Mouse (Mus musculus) heart, postnatal 14 days (tissue): ENCODE data around the gene Kat6b. TPM values are rescaled to one million over a fixed set of nuclear protein-coding genes. Genes with fewer than 3 reads are reported as not detected.
A peak's percentile ranks its signal among the peaks of the same experiment; 100 is the strongest.
"Not testable (repeated sequence)": the region's sequence is repeated elsewhere in the genome, so short reads cannot be mapped to it uniquely, and the experiment has no call there.

Source experiments
- DNase-seq, 2 experiments: peaks; one replicate each; pipeline ENCODE4 v3.0.0; 2021 to 2022
- intact Hi-C: fragments of 180-260 bp; cut with DNase I; formaldehyde crosslinking; loops from one replicate; pipeline ENCODE4 v1.15.1; 2025
- total RNA-seq, 2 experiments: library from RNA; stranded (reverse); gene quantifications; 2 replicates each; pipeline ENCODE4 v1.2.3; 2021

Kat6b gene
- total RNA-seq, 2 experiments from 2014 or later = 33.5 to 38.4 TPM

GRCm38 (mm10) chr14:21480191-21480590 lies 1.0 kb upstream of the Kat6b start:
- DNase-seq = no peak
- intact Hi-C loops = no loop called here

DNA sequence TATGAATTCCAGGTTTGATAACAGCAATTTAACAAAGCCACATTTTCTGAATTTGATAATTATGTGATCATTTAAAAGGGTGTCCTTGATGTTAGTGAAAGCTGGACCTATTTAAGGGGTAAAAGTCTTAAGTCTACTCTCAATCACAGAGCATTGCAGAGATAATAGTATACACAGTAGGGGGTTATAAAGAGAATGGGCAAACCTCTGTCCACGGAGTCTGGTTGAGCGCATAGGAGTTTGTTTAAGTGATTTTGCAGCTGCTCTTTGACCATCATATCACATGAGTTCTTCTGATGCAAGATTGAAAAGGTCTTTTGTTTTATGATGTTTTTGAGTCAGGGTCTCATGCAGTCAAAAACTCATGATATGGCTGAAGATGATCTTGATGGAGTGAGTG lies 3.0 kb downstream of the Kat6b start:
- intact Hi-C loops = no loop called here
- no peak for DNase-seq

DNA sequence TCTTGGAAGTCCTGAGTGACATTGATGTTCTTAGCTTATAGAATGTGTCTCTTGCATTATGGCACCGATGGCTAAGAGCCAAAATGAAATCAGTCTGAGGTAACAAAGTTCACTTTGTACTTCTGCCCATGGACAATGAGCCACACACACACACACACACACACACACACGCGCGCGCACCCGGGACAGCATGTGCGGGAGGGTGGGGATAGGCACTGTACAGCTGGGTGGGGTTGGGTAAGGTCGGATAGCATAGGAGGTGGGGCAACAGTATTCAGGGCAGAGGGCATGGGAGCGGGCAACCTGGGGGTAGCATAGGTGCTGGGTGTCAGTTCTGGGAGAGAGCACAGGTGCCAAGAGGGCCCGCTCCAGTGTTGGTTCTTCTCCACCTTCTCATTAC lies 3.5 kb downstream of the Kat6b start:
- intact Hi-C loops = no loop called here
- no peak for DNase-seq

DNA sequence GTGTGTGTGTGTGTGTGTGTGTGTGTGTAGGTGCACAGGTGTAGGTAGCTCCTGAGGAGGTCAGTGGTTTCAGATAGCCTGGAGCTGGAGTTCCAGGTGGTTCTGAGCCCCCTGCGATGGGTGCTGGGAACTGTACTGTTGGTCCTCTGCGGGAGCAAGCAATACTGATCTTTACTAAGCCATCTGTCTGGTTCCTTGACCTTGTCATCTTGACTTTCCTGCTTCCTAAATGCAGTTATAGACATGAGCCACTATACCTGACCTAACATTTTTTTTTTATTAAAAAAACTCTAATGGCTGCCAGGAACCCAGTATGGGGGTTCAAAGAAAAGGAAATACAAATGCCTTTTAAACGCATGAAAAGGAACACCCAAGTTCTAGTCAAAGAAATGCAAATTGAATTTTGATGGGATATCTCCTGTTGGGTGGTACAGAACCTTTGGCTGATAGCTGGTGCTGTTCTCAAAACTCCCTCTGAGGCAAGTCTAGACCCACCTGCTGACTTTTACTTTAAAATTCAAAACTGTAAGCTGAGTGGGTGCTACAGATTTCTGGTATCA lies 4.8 kb downstream of the Kat6b start:
- intact Hi-C loops = no loop called here
- DNase-seq = no peak

DNA sequence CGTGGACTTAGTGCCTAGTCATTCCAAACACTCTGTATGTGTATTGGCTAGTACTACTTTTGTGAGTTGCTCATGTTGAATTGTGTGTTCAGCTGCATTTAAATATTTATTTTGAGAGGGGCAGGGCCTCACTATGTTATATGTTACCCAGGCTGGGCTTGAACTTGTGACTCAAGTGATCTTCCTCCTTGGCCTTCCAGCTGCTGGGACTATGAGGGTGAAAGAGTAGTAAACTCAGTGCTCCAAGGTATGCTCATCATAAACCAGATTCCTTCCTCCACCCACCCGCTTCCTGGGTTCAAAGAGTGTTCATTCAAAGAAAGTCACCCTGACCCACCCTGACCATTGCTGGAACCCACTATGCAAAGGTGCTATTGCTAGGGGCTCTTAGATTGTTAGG lies 5.9 kb downstream of the Kat6b start:
- DNase-seq, intact Hi-C loops: not testable (repeated sequence)

GRCm38 (mm10) chr14:21488426-21489115 lies 7.3 kb downstream of the Kat6b start:
- intact Hi-C loops, DNase-seq: not testable (repeated sequence)

GRCm38 (mm10) chr14:21489116-21489485 lies 7.9 kb downstream of the Kat6b start:
- DNase-seq = no peak
- intact Hi-C loops = no loop called here

DNA sequence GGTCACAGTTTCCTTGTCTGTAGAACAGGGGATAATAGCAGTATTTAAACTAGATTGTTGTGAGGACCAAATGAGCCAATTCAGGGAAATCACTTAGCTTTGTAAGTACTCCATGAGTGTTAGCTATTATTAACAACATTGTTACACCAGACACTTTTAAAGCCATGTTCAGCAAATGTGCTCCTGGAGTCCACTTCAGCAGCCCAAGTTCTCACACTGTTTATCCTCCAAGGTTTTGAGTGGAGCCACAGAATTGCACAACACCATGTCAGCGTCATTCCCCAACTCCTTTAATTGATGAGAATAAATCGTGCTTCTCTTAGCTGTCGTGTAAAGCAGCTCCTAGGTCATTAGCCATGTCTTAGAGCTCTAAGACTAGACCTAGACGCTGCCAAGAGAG lies 8.9 kb downstream of the Kat6b start:
- DNase-seq = no peak
- intact Hi-C loops = loop anchor here (10.0 kb wide), 1 partner anchor 255 kb away; no protein-coding TSS in a partner anchor

DNA sequence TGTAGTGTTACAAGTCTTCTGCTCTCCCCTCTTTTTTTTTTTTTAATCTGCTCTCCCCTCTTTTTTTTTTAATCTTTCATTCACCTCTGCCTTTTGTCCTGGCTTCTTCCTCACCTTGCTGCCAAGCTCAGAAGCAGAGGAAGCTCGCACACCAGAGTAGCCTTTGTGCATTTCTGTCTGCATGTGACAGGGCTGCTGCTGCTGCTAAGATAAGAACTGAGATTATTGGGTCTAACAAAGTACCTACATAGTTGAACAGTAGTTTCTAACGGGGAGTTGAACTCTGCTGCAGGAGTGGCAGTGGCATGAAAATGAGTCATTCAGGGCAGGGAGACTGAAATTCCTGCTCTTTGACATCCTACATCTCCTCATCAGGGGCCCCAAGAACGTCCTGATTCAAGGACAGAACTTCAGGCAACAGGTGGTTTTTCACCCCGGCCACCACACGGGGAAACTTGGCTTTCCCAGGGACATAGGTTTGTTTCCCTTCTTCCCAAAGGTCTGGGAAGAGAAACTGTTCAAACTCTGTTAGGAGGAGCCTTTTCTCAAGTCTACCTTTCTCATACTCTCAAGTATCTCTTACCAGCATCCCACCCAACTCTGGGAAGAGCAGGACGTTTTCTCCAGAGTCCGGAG lies 17.2 kb downstream of the Kat6b start:
- intact Hi-C loops = loop anchor here (5.0 to 10.0 kb wide), 4 partner anchors 109 to 361 kb away; no protein-coding TSS in a partner anchor
- DNase-seq = no peak

DNA sequence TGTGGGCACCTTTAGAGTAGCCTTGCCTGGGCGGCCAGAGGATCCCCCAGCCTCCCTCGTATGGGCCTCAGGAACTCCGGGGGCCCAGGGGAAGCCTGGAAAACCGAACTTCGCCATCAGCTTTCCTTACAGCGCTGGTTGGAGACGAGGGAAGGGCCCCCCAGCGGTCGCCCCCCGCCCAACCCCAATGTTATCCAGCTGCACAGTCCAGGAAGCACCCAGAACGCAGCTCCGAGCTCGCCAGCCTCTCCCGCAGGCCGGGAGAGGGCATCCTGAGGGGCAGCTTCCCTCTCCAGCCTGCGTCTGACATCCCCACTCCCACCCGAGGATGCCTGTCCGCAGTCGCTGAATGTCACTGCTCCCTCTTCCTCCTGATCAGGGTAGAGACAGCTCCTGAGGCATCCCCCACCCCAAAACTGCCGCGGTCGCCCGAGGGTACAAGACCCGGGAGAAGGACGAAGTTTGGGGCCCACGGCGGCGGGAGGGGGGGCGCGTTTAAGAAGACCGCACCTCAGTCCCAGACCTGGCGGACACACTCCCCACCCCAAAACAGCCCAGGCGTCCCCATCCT lies 17.9 kb downstream of the Kat6b start:
- intact Hi-C loops = loop anchor here (5.0 to 10.0 kb wide), 4 partner anchors 108 to 362 kb away; no protein-coding TSS in a partner anchor
- DNase-seq = peak in 1 of 2 experiments; percentile 37

GRCm38 (mm10) chr14:21499631-21500153 lies 18.5 kb downstream of the Kat6b start:
- intact Hi-C loops = loop anchor here (5.0 to 10.0 kb wide), 4 partner anchors 108 to 362 kb away; no protein-coding TSS in a partner anchor
- DNase-seq = peak; percentile 76 to 80

- intact Hi-C loops = no loop called here
- peak; percentile 98 to 99 for DNase-seq
Measured at GRCm38 (mm10) chr14:21500154-21501047, 19.2 kb downstream of the Kat6b start.

GRCm38 (mm10) chr14:21501048-21501657 lies 19.9 kb downstream of the Kat6b start:
- intact Hi-C loops = no loop called here
- peak; percentile 88 to 93 for DNase-seq

- no peak for DNase-seq
- intact Hi-C loops = no loop called here
Measured at GRCm38 (mm10) chr14:21505036-21505435, 23.8 kb downstream of the Kat6b start.

- intact Hi-C loops = no loop called here
- DNase-seq = no peak
Measured at GRCm38 (mm10) chr14:21507046-21507445, 25.8 kb downstream of the Kat6b start.

DNA sequence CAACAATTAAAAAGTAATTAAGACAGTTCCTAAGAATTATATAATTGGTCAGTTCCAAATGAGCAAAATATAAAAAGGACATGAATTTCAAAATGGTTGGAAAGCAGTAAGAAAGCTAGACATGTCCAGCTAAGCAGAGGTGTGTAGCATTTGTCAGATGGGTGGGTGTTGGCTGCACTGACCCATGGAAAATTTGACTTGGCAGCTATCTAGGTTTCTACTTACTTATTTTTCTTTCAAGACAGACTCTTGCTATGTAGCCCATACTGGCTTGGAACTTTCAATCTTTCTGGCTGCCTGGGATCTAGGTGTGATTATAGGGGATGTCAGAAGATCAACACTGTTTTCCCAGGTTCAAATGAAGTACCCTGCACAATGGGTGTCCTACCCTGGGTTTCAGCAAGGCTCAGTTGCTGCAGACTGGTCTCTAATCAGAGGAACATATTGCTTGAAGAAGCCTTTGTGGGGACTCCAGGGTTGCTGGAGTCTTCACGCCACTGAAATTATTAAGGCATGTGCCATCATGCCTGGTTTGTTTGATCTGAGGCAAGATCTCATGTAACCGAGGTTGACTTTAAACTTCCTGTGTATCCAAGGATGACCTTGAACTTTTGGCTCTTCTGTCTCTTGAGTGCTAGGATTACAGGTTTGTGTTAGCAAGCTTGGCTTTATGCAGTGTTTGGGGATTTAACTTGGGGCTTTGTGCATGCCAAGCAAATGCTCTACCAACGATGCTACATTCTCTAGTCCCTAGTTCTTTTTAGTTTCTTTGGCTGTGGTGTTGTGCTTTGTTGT lies 28.1 kb downstream of the Kat6b start:
- no peak for DNase-seq
- intact Hi-C loops = no loop called here

DNA sequence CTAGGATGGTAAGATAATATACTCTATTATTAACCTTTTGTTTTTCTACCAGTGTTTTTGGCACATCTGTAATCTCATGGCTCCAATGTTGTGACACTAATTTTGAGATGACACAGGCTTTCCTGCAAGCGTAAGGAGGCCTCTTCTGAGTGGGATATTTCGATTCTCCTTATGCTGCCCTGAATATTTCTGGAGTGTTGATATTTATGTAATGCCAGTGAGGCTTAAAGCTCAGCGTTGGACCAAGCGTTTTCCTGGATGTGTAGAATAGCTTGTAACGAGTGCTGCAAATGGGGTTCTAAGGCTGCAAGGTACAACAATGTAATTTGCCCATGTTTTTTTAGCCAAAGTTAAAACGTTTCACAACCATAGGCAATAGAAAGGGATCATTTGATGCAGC lies 30.2 kb downstream of the Kat6b start:
- intact Hi-C loops = no loop called here
- DNase-seq = no peak

DNA sequence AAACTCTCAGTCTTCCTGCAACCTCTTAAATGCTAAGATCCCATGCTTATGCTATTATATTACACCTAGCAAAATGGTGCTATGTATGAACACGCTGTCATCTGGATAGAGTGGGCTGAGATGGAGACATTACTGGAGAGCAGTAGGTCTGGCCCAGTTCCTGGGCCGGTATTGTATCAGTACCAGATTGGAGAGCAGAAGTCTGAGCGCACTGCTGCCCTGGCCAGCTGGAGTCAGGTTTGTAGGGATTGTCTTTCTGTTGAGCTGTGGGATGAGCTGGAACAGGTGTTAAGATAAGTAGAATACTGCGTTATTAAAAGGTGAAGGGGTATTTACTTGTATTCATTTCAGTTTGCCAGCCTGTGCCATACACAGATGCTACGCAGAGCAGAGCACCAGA lies 34.3 kb downstream of the Kat6b start:
- DNase-seq = peak in 1 of 2 experiments; percentile 18
- intact Hi-C loops = no loop called here

- DNase-seq = no peak
- intact Hi-C loops = no loop called here
Measured at GRCm38 (mm10) chr14:21519307-21519706, 38.1 kb downstream of the Kat6b start.
